Mouse (Mus musculus) small intestine, adult 2 months (tissue): ENCODE data around the gene Ttll12. TPM values are rescaled to one million over a fixed set of nuclear protein-coding genes. Genes with fewer than 3 reads are reported as not detected.

Experiments
- H3K27ac ChIP-seq: fragments of 200-500 bp; 2 replicates; pipeline ENCODE4 v1.5.1; 2012; ENCODE audit warnings: low read depth, low read length, control low read depth, inconsistent platforms; ENCODE audit not compliant: insufficient read depth
- H3K27me3 ChIP-seq: fragments of 200-500 bp; 2 replicates; pipeline ENCODE4 v1.6.1; 2012; ENCODE audit warnings: mild to moderate bottlenecking, moderate library complexity, low read length, inconsistent platforms; ENCODE audit not compliant: control insufficient read depth, insufficient read depth
- H3K36me3 ChIP-seq: fragments of 200-500 bp; 2 replicates; pipeline ENCODE4 v1.6.1; 2012; ENCODE audit warnings: mild to moderate bottlenecking, low read length, control low read depth, inconsistent platforms; ENCODE audit not compliant: control insufficient read depth, insufficient read depth
- H3K4me1 ChIP-seq: fragments of 200-500 bp; 2 replicates; pipeline ENCODE4 v1.6.1; 2012; ENCODE audit warnings: low read length, inconsistent platforms, mixed read lengths; ENCODE audit not compliant: control insufficient read depth, insufficient read depth, insufficient read length
- H3K4me3 ChIP-seq: fragments of 200-500 bp; 2 replicates; pipeline ENCODE4 v1.5.1; 2012; ENCODE audit warnings: low read depth, mild to moderate bottlenecking, control low read depth, inconsistent platforms, low read length, moderate library complexity
- CTCF ChIP-seq: fragments of 200-500 bp; IDR thresholded peaks from 2 replicates; pipeline ENCODE4 v1.5.1; 2012; ENCODE audit warnings: low read depth, mild to moderate bottlenecking, control low read depth, inconsistent platforms, low read length, moderate library complexity, mixed read lengths; ENCODE audit not compliant: insufficient replicate concordance, insufficient read length; ENCODE audit errors: extremely low read depth
- POLR2A ChIP-seq: fragments of 200-500 bp; IDR thresholded peaks from 2 replicates; pipeline ENCODE4 v1.6.1; 2012; ENCODE audit warnings: low read depth, mild to moderate bottlenecking, control low read depth, inconsistent platforms, low read length, moderate library complexity
- WGBS: fragments of 180-500 bp; shearing (Covaris S2); methylation state at CpG from one replicate; pipeline ENCODE4 v1.1.7; 2018; 5-methylcytosine and 5-hydroxymethylcytosine counted together
- polyA plus RNA-seq: library from polyadenylated mRNA; depleted of rRNA; stranded (reverse); fragments of >200 nt; gene quantifications from 2 replicates; pipeline ENCODE4 v1.2.3, GENCODE M21; 2012

The Ttll12 gene
- polyA plus RNA-seq, 1 experiment, result 17.5 TPM

DNA sequence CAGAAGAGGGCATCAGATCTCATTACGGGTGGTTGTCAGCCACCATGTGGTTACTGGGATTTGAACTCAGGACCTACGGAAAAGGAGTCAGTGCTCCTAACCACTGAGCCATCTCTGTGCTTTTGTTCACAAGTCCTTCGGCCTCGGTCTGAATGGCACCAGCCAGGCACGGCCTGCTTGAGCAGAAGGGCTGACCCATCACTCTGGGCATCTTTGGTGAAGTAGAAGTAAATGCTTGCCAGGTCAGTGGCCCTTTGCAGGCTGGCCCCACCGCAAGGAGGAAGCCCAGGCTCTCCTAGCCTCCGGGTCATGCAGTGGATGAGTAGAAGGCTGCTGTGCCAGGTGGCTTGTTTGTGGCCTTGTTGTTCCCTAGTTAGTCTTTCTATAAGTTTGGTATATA is 8.5 kb upstream of the Ttll12 start:
- Histone ChIP-seq H3K27me3 (no peaks in the 10 kb centered on the region), H3K4me1 (no peaks in the 10 kb centered on the region), H3K27ac (no peak overlapping the region), H3K36me3 (no peaks in the 10 kb centered on the region), H3K4me3 (no peak overlapping the region)
- no peak for TF ChIP-seq POLR2A
- TF ChIP-seq CTCF, result no peak
- 95% methylated on average over 7 of the region's 7 CpGs for WGBS

DNA sequence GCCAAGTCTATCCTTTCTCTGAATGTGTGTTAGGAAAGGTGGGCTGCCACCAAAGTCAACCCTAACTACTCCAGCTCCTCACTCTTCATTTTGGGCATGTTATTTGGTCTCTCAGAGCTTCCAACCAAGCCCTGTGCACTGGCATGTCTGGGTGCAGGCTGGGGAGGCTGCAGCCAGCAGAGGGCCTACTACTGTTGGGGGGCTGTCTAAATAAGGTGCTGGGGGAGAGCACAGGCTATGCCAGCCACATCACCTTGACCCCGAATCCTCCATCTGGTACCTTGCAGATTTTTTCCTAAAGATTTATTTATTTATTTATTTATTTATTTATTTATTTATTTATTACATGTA is 8.1 kb upstream of the Ttll12 start:
- Histone ChIP-seq H3K36me3 (no peaks in the 10 kb centered on the region), H3K4me1 (no peaks in the 10 kb centered on the region), H3K27me3 (no peaks in the 10 kb centered on the region), H3K4me3 (no peak overlapping the region), H3K27ac (0 out of 2 replicates have a peak overlapping the region, but pooled peaks have one; percentile 2)
- 87% methylated on average over 1 of the region's 1 CpGs for WGBS
- no peak for TF ChIP-seq CTCF
- TF ChIP-seq POLR2A, result no peak

DNA sequence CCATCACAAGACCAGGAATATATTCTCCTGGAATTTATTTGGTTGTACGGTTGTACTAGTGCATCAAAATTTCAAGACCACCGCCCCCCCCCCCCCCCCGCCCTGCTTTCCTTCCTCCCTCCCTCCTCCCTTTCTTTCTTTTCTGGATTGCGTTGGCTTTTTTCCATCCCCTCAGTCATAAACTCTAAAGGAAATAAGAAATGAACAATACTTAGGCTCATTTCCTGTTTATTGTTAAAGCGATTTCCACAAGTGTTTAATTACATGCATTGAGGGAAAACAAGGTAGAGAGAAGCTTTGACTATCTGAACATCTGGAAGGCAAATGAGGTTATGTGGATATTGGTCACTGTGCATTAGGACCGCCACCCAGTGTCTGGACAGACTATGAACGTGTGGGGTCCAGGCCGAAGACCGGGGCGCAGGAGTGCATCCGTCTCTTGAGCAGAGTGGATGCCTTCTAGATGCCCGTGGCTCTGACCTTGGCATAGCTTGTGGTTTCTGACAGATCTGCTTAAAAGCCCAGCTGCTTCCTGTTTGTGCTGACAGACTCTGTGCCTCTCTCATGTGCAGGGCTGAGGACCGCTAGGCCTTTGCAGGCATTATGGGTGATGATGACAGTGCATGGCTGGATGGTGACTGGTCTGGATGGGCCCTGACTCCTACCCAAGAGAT is 7.6 kb upstream of the Ttll12 start:
- 59% methylated on average over 13 of the region's 13 CpGs for WGBS
- TF ChIP-seq POLR2A, result no peak
- TF ChIP-seq CTCF, result no peak
- H3K4me1 ChIP-seq, result no peaks in the 10 kb centered on the region
- H3K4me3 ChIP-seq, result no peak overlapping the region
- H3K36me3 ChIP-seq, result no peaks in the 10 kb centered on the region
- H3K27me3 ChIP-seq, result no peaks in the 10 kb centered on the region
- 0 out of 2 replicates have a peak overlapping the region, but pooled peaks have one; percentile 33 for H3K27ac ChIP-seq

GRCm38 (mm10) chr15:83601185-83601584 is 6.2 kb upstream of the Ttll12 start:
- H3K27ac ChIP-seq, result no peak overlapping the region
- no peak for TF ChIP-seq POLR2A
- TF ChIP-seq CTCF, result no peak
- H3K4me1 ChIP-seq, result no peaks in the 10 kb centered on the region
- 66% methylated on average over 4 of the region's 4 CpGs for WGBS
- H3K36me3 ChIP-seq, result no peaks in the 10 kb centered on the region
- no peak overlapping the region for H3K4me3 ChIP-seq
- no peaks in the 10 kb centered on the region for H3K27me3 ChIP-seq

- TF ChIP-seq POLR2A, result no peak
- TF ChIP-seq CTCF, result no peak
- WGBS, result 82% methylated on average over 4 of the region's 4 CpGs
Measured at GRCm38 (mm10) chr15:83596833-83597232, 1.9 kb upstream of the Ttll12 start.

GRCm38 (mm10) chr15:83595364-83595711 is 381 bp upstream of the Ttll12 start:
- Histone ChIP-seq H3K27ac (no peak overlapping the region), H3K4me1 (peaks cover 9% of the 10 kb centered on the region), H3K27me3 (no peaks in the 10 kb centered on the region), H3K4me3 (peak overlapping the region; percentile 94), H3K36me3 (no peaks in the 10 kb centered on the region)
- WGBS, result 26% methylated on average over 7 of the region's 7 CpGs
- TF ChIP-seq CTCF (no peak), POLR2A (no peak)

More at GRCm38 (mm10) chr15:83596833-83597232, 1.9 kb upstream of the Ttll12 start:
- no peak overlapping the region for H3K27ac ChIP-seq
- no peak overlapping the region for H3K4me3 ChIP-seq
- no peaks in the 10 kb centered on the region for H3K27me3 ChIP-seq
- H3K4me1 ChIP-seq, result no peaks in the 10 kb centered on the region; the same call in 1 of the 2 replicates
- H3K36me3 ChIP-seq, result no peaks in the 10 kb centered on the region

DNA sequence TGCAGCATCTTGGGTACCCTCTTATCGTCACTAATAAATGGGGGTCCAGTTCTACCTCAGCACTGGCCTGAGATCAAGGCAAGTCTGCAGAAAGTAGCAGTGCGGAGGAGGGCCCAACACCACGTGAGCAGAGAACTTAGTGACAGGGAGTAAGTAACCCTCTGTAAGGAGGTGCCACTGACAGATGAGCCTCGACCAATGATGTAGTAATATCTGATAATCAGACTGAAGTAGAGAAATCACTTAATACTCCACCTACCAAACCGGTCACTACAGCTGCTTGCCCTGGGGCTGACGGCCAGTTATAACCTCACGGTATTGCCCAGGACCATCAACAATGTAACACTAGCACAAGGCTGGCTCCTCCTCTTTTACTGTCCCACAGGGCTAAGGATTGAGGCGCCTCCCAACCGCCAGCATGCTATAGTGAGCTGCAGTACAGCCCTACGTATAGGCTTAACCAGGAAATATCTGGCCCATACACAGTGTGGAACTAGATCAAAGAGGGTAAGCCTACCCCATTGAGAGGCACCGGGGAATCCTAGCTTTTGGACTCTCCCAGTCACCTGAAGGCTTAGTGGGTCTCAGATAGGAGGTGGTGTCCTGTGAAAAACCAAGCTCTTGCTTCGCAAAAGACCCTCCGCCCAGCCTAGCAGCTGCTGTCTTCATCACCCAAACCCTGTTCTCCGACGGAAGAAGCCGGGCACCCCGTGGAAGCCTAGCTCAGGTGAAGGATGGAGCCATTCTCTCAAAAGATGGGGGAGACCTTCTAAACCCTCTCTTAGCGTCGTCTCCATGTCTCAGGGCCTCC is 1.1 kb downstream of the Ttll12 start:
- 17% methylated on average over 19 of the region's 19 CpGs for WGBS
- H3K36me3 ChIP-seq, result no peaks in the 10 kb centered on the region
- peak overlapping the region; percentile 94 for H3K4me3 ChIP-seq
- TF ChIP-seq POLR2A (no peak), CTCF (no peak)
- peaks cover 10% of the 10 kb centered on the region for H3K4me1 ChIP-seq
- no peak overlapping the region for H3K27ac ChIP-seq
- no peaks in the 10 kb centered on the region for H3K27me3 ChIP-seq
